Mouse (Mus musculus) heart, embryonic 15.5 days (tissue): ENCODE measurements at regions not wholly inside any gene's neighbourhood (a gene's known extent, or its start where the extent isn't known, plus 50 kb on each side); places are given as distances from the start of the nearest gene placed in this dataset.

Source experiments
- ATAC-seq: fragments of 200-750 bp; cut with Nextera tagmentation; replicated peaks from 2 replicates; pipeline ENCODE4 v1.8.0; 2017; ENCODE audit warnings: low read depth, moderate TSS enrichment; ENCODE audit not compliant: insufficient number of reproducible peaks, insufficient read depth, low FRiP score
- H3K27ac ChIP-seq: fragments of 300-500 bp; sonication (generic); 2 replicates; pipeline ENCODE4 v1.5.1; 2015; ENCODE audit warnings: mild to moderate bottlenecking, inconsistent platforms
- H3K27me3 ChIP-seq: fragments of 300-500 bp; sonication (generic); 2 replicates; pipeline ENCODE4 v1.6.1; 2015; ENCODE audit warnings: inconsistent platforms
- H3K36me3 ChIP-seq: fragments of 300-500 bp; sonication (generic); 2 replicates; pipeline ENCODE4 v1.6.1; 2015; ENCODE audit warnings: mild to moderate bottlenecking, inconsistent platforms
- H3K4me1 ChIP-seq: fragments of 300-500 bp; sonication (generic); replicated peaks from 2 replicates; pipeline ENCODE4 v1.6.1; 2015; ENCODE audit warnings: inconsistent platforms
- H3K4me2 ChIP-seq: fragments of 300-500 bp; sonication (generic); 2 replicates; pipeline ENCODE4 v1.6.1; 2015; ENCODE audit warnings: inconsistent platforms, mild to moderate bottlenecking, moderate library complexity
- H3K4me3 ChIP-seq: fragments of 300-500 bp; sonication (generic); 2 replicates; pipeline ENCODE4 v1.5.1; 2015; ENCODE audit warnings: mild to moderate bottlenecking, inconsistent platforms
- H3K9ac ChIP-seq: fragments of 300-500 bp; sonication (generic); 2 replicates; pipeline ENCODE4 v1.6.1; 2015; ENCODE audit warnings: mild to moderate bottlenecking, inconsistent platforms
- H3K9me3 ChIP-seq: fragments of 300-500 bp; sonication (generic); replicated peaks from 2 replicates; pipeline ENCODE4 v1.6.1; 2016; ENCODE audit warnings: inconsistent platforms
- WGBS: fragments of 180-500 bp; shearing (Covaris S2); methylation state at CpG from one replicate; pipeline ENCODE4 v1.1.7; 2015; ENCODE audit warnings: mixed read lengths; 5-methylcytosine and 5-hydroxymethylcytosine counted together

GRCm38 (mm10) chr15:51504016-51504760, 2380.5 kb upstream of the Gm7489 start:
- Histone ChIP-seq H3K4me3 (no peak overlapping the region), H3K4me2 (no peak overlapping the region), H3K4me1 (0 out of 2 replicates have a peak, but pooled peaks cover 8% of the 10 kb centered on the region), H3K9me3 (no peaks in the 10 kb centered on the region), H3K9ac (no peak overlapping the region), H3K27me3 (no peaks in the 10 kb centered on the region), H3K27ac (no peak overlapping the region), H3K36me3 (no peaks in the 10 kb centered on the region)
- WGBS, result 82% methylated on average over 11 of the region's 11 CpGs
- no peak for ATAC-seq

- Histone ChIP-seq H3K4me3 (no peak overlapping the region), H3K4me2 (no peak overlapping the region), H3K9ac (no peak overlapping the region), H3K36me3 (no peaks in the 10 kb centered on the region), H3K9me3 (no peaks in the 10 kb centered on the region), H3K4me1 (0 out of 2 replicates have a peak, but pooled peaks cover 8% of the 10 kb centered on the region), H3K27ac (no peak overlapping the region), H3K27me3 (no peaks in the 10 kb centered on the region)
- no peak for ATAC-seq
- WGBS, result 79% methylated on average over 5 of the region's 5 CpGs
Observed at GRCm38 (mm10) chr15:51504789-51505188, 2379.9 kb upstream of the Gm7489 start.

- Histone ChIP-seq H3K9ac (no peak overlapping the region), H3K4me1 (0 out of 2 replicates have a peak, but pooled peaks cover 8% of the 10 kb centered on the region), H3K36me3 (no peaks in the 10 kb centered on the region), H3K4me2 (no peak overlapping the region), H3K9me3 (no peaks in the 10 kb centered on the region), H3K27ac (no peak overlapping the region), H3K27me3 (no peaks in the 10 kb centered on the region), H3K4me3 (no peak overlapping the region)
- WGBS, result 76% methylated on average over 2 of the region's 2 CpGs
- ATAC-seq, result no peak
Observed at GRCm38 (mm10) chr15:51507126-51507525, 2377.6 kb upstream of the Gm7489 start.

DNA sequence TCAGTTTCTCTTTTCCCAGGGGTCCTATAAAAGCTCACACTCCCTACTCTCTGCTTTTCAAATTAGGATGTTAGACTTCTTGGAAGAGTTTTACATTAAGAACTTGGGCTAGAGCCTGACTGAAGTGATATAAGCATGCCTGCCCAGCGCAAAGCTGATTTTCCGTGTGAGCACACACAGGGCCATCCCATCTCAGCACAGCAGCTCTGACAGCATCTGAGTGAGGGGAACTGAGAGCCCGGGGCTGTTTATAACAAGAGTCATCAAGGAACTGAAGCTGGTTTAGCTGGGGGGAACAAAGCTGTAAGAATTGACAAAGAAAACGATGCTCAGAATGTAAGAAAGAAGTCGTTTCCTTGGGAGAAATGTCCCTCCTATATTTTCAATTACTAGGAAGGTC, 2373.4 kb upstream of the Gm7489 start:
- Histone ChIP-seq H3K27me3 (no peaks in the 10 kb centered on the region), H3K9ac (no peak overlapping the region), H3K36me3 (no peaks in the 10 kb centered on the region), H3K4me1 (no peaks in the 10 kb centered on the region), H3K4me2 (no peak overlapping the region), H3K4me3 (no peak overlapping the region), H3K27ac (no peak overlapping the region), H3K9me3 (no peaks in the 10 kb centered on the region)
- no peak for ATAC-seq
- WGBS, result 50% methylated on average over 5 of the region's 5 CpGs

GRCm38 (mm10) chr15:51536317-51536716, 2348.4 kb upstream of the Gm7489 start:
- Histone ChIP-seq H3K9ac (no peak overlapping the region), H3K9me3 (no peaks in the 10 kb centered on the region), H3K4me2 (no peak overlapping the region), H3K27ac (no peak overlapping the region), H3K27me3 (no peaks in the 10 kb centered on the region), H3K36me3 (no peaks in the 10 kb centered on the region), H3K4me1 (no peaks in the 10 kb centered on the region), H3K4me3 (no peak overlapping the region)
- WGBS, result 43% methylated on average over 5 of the region's 5 CpGs
- no peak for ATAC-seq

- Histone ChIP-seq H3K9ac (no peak overlapping the region), H3K4me3 (no peak overlapping the region), H3K36me3 (no peaks in the 10 kb centered on the region), H3K27ac (no peak overlapping the region), H3K27me3 (no peaks in the 10 kb centered on the region), H3K9me3 (no peaks in the 10 kb centered on the region), H3K4me1 (no peaks in the 10 kb centered on the region), H3K4me2 (no peak overlapping the region)
- 75% methylated on average over 4 of the region's 4 CpGs for WGBS
- no peak for ATAC-seq
Observed at GRCm38 (mm10) chr15:51551216-51551775, 2333.4 kb upstream of the Gm7489 start.

GRCm38 (mm10) chr15:51558215-51558614, 2326.5 kb upstream of the Gm7489 start:
- H3K4me1 ChIP-seq, result no peaks in the 10 kb centered on the region
- no peak for ATAC-seq
- no peaks in the 10 kb centered on the region for H3K27me3 ChIP-seq
- no peak overlapping the region for H3K9ac ChIP-seq
- H3K9me3 ChIP-seq, result no peaks in the 10 kb centered on the region
- H3K27ac ChIP-seq, result no peak overlapping the region
- no peaks in the 10 kb centered on the region for H3K36me3 ChIP-seq
- H3K4me2 ChIP-seq, result no peak overlapping the region
- H3K4me3 ChIP-seq, result no peak overlapping the region

GRCm38 (mm10) chr15:51565543-51565942, 2319.2 kb upstream of the Gm7489 start:
- 79% methylated on average over 3 of the region's 3 CpGs for WGBS
- H3K36me3 ChIP-seq, result no peaks in the 10 kb centered on the region
- no peak for ATAC-seq

GRCm38 (mm10) chr15:51570631-51571030, 2314.1 kb upstream of the Gm7489 start:
- 77% methylated on average over 1 of the region's 1 CpGs for WGBS
- no peak for ATAC-seq
- Histone ChIP-seq H3K4me1 (peaks cover 6% of the 10 kb centered on the region; the same call in 1 of the 2 replicates), H3K27me3 (no peaks in the 10 kb centered on the region), H3K36me3 (no peaks in the 10 kb centered on the region), H3K4me2 (no peak overlapping the region), H3K4me3 (no peak overlapping the region), H3K27ac (no peak overlapping the region), H3K9ac (no peak overlapping the region), H3K9me3 (no peaks in the 10 kb centered on the region)

More at GRCm38 (mm10) chr15:51565543-51565942, 2319.2 kb upstream of the Gm7489 start:
- H3K4me1 ChIP-seq, result no peaks in the 10 kb centered on the region
- no peak overlapping the region for H3K27ac ChIP-seq
- H3K4me2 ChIP-seq, result no peak overlapping the region
- H3K27me3 ChIP-seq, result no peaks in the 10 kb centered on the region
- H3K4me3 ChIP-seq, result no peak overlapping the region
- H3K9me3 ChIP-seq, result no peaks in the 10 kb centered on the region
- no peak overlapping the region for H3K9ac ChIP-seq

DNA sequence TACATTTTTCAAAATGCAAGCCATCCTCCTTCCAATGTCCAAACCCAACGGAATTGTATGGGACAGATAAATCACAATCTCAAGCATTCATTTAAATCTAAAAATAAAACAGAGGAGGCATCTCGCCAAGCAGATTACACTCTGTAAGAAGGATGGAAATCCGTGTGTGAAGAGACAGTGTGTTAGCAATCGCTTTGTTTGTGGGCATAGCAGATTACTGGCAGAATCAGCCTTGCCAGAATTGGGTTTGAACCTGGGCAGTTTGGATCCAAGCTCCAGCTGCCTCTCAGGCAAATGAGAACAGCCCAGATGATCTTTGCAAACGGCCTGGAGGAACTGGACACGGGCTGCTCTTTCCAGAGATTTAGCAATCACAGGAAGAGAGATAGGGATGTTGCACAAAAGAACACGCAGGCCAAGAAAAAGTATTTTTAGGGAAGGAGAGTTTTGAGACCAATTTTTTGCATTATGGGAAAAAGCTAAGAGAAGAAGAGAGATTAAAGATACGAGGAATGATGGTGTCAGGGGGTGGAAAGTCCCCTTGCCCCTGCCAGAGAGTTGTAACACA, 2310.1 kb upstream of the Gm7489 start:
- Histone ChIP-seq H3K9me3 (no peaks in the 10 kb centered on the region), H3K9ac (no peak overlapping the region), H3K4me1 (peaks cover 6% of the 10 kb centered on the region; the same call in 1 of the 2 replicates), H3K4me2 (no peak overlapping the region), H3K27ac (peak overlapping the region; percentile 15; the same call in 1 of the 2 replicates), H3K27me3 (no peaks in the 10 kb centered on the region), H3K36me3 (no peaks in the 10 kb centered on the region), H3K4me3 (no peak overlapping the region)
- WGBS, result 36% methylated on average over 8 of the region's 8 CpGs
- no peak for ATAC-seq

DNA sequence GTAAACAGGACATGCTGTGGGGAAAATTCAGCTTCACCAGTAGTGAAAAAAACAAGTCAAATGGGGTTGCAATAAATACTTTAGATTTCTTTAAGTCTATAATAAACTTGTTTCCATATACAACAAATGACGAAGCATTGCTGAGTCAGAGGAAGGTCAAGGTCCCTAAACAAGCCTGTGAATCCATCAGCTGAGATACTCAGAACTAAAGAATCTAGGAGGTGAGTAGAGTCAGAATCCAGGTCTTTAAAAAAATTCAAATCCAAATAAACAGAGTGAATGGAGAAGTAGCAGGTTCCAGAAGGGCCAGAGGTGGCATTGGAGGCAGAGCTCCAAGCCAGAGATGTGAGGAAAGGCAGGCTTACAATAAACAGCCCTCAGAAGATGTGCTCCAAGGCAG, 2301.1 kb upstream of the Gm7489 start:
- Histone ChIP-seq H3K9ac (no peak overlapping the region), H3K4me1 (no peaks in the 10 kb centered on the region), H3K36me3 (no peaks in the 10 kb centered on the region), H3K9me3 (no peaks in the 10 kb centered on the region), H3K27ac (no peak overlapping the region), H3K27me3 (no peaks in the 10 kb centered on the region), H3K4me2 (no peak overlapping the region), H3K4me3 (no peak overlapping the region)
- ATAC-seq, result no peak
- 85% methylated on average over 1 of the region's 1 CpGs for whole genome bisulfite sequencing

- no peaks in the 10 kb centered on the region for H3K9me3 ChIP-seq
- no peak overlapping the region for H3K9ac ChIP-seq
- H3K4me2 ChIP-seq, result no peak overlapping the region
- no peaks in the 10 kb centered on the region for H3K27me3 ChIP-seq
- WGBS, result 64% methylated on average over 5 of the region's 5 CpGs
- H3K4me1 ChIP-seq, result no peaks in the 10 kb centered on the region
- H3K4me3 ChIP-seq, result no peak overlapping the region
- ATAC-seq, result no peak
- no peaks in the 10 kb centered on the region for H3K36me3 ChIP-seq
- no peak overlapping the region for H3K27ac ChIP-seq
Observed at GRCm38 (mm10) chr15:51586146-51586545, 2298.6 kb upstream of the Gm7489 start.
